Mouse (Mus musculus) limb, embryonic 14.5 days (tissue): ENCODE data around the gene Tec. TPM values are rescaled to one million over a fixed set of nuclear protein-coding genes. Genes with fewer than 3 reads are reported as not detected.

Experiments
- ATAC-seq: fragments of 200-750 bp; cut with Nextera tagmentation; 2 replicates; pipeline ENCODE4 v1.8.0; 2017; ENCODE audit warnings: low read depth, moderate number of reproducible peaks, moderate TSS enrichment; ENCODE audit not compliant: low FRiP score
- DNase-seq: peaks from one replicate; pipeline ENCODE4 v3.0.0-alpha.2; 2015; ENCODE audit warnings: low spot score
- H3K27ac ChIP-seq: fragments of 300-500 bp; sonication (generic); replicated peaks from 2 replicates; pipeline ENCODE4 v1.5.1; 2014; ENCODE audit warnings: low read depth, mild to moderate bottlenecking, low read length, moderate library complexity, mixed read lengths
- H3K27me3 ChIP-seq: fragments of 300-500 bp; sonication (generic); 2 replicates; pipeline ENCODE4 v1.6.1; 2014; ENCODE audit warnings: low read length, mixed read lengths; ENCODE audit not compliant: control insufficient read depth, insufficient read depth
- H3K36me3 ChIP-seq: fragments of 300-500 bp; sonication (generic); 2 replicates; pipeline ENCODE4 v1.6.1; 2014; ENCODE audit warnings: mild to moderate bottlenecking, low read length, moderate library complexity, mixed read lengths; ENCODE audit not compliant: control insufficient read depth, insufficient read depth
- H3K4me1 ChIP-seq: fragments of 300-500 bp; sonication (generic); 2 replicates; pipeline ENCODE4 v1.6.1; 2014; ENCODE audit warnings: antibody characterized with exemption, low read length, mixed read lengths; ENCODE audit not compliant: control insufficient read depth, insufficient read depth
- H3K4me2 ChIP-seq: fragments of 300-500 bp; sonication (generic); replicated peaks from 2 replicates; pipeline ENCODE4 v1.6.1; 2014; ENCODE audit warnings: low read depth, mild to moderate bottlenecking, low read length, moderate library complexity; ENCODE audit not compliant: severe bottlenecking
- H3K4me3 ChIP-seq: fragments of 300-500 bp; sonication (generic); replicated peaks from 2 replicates; pipeline ENCODE4 v1.5.1; 2014; ENCODE audit warnings: low read length
- H3K9ac ChIP-seq: fragments of 300-500 bp; sonication (generic); 2 replicates; pipeline ENCODE4 v1.6.1; 2014; ENCODE audit warnings: mild to moderate bottlenecking, low read depth, low read length, moderate library complexity; ENCODE audit not compliant: severe bottlenecking
- H3K9me3 ChIP-seq: fragments of 300-500 bp; sonication (generic); 2 replicates; pipeline ENCODE4 v1.6.1; 2016; ENCODE audit warnings: low read length; ENCODE audit not compliant: control insufficient read depth
- POLR2A ChIP-seq: fragments of 200-500 bp; IDR thresholded peaks from 2 replicates; pipeline ENCODE4 v1.8.0; 2012; ENCODE audit warnings: inconsistent platforms, mild to moderate bottlenecking, moderate library complexity, borderline replicate concordance; ENCODE audit not compliant: insufficient read depth, insufficient read length; ENCODE audit errors: extremely low read depth
- WGBS: fragments of 180-500 bp; shearing (Covaris S2); extraction: QIAGEN DNeasy Blood & Tissue Kit; methylation state at CpG from one replicate; pipeline ENCODE4 v1.1.7; 2014; 5-methylcytosine and 5-hydroxymethylcytosine counted together
- polyA plus RNA-seq, 2 experiments: library from polyadenylated mRNA; depleted of rRNA in 1 of 2; stranded (reverse) in 1 of 2; unstranded in 1 of 2; fragments of >200 nt; fragmentation: Nextera tagmentation in 1 of 2; extraction: Ambion mirVana in 1 of 2; gene quantifications; 2 replicates each; pipeline versions ENCODE4 v1.2.1 to v1.2.3; 2012 to 2014

Gene Tec
- polyA plus RNA-seq, 2 experiments, result 5.9 to 7.9 TPM

GRCm38 (mm10) chr5:72743103-72743502 lies 125.2 kb downstream of the Tec start:
- TF ChIP-seq POLR2A, result no peak
- Histone ChIP-seq H3K9me3 (no peaks in the 10 kb centered on the region), H3K27me3 (no peaks in the 10 kb centered on the region), H3K36me3 (no peaks in the 10 kb centered on the region), H3K9ac (no peak overlapping the region), H3K4me3 (no peak overlapping the region), H3K4me2 (no peak overlapping the region), H3K4me1 (no peaks in the 10 kb centered on the region), H3K27ac (no peak overlapping the region)
- no peak for DNase-seq
- 83% methylated on average over 6 of the region's 6 CpGs for WGBS
- no peak for ATAC-seq

DNA sequence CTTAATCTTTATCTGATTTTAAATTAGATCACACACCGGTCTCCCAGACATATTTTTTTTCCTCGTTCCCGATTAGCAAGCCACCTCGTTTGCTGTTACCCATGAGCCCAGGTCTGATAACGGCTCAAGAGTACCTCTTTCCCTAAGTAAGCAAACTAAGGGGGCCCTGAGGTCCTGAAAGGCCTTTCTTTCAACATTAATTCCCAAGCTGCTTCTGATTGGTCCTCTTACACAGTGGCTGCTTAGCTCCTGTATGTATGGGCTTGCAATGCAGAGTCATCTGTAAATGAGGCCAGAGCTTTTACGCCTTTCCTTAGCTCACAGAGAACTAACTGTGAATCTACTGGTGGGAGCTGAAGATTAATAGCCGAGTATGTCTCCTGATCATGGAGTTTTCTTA lies 131.4 kb downstream of the Tec start:
- Histone ChIP-seq H3K4me3 (no peak overlapping the region), H3K9me3 (no peaks in the 10 kb centered on the region), H3K27ac (no peak overlapping the region), H3K9ac (no peak overlapping the region), H3K36me3 (no peaks in the 10 kb centered on the region), H3K4me1 (no peaks in the 10 kb centered on the region), H3K4me2 (no peak overlapping the region), H3K27me3 (no peaks in the 10 kb centered on the region)
- no peak for TF ChIP-seq POLR2A
- DNase-seq, result no peak
- WGBS, result 72% methylated on average over 7 of the region's 7 CpGs
- ATAC-seq, result no peak

GRCm38 (mm10) chr5:72736437-72736836 lies 131.8 kb downstream of the Tec start:
- ATAC-seq (no peak), DNase-seq (no peak)
- Histone ChIP-seq H3K4me1 (no peaks in the 10 kb centered on the region), H3K27me3 (no peaks in the 10 kb centered on the region), H3K36me3 (no peaks in the 10 kb centered on the region), H3K4me3 (no peak overlapping the region), H3K9me3 (no peaks in the 10 kb centered on the region), H3K4me2 (no peak overlapping the region), H3K9ac (no peak overlapping the region), H3K27ac (no peak overlapping the region)
- 91% methylated on average over 8 of the region's 8 CpGs for WGBS
- no peak for TF ChIP-seq POLR2A

DNA sequence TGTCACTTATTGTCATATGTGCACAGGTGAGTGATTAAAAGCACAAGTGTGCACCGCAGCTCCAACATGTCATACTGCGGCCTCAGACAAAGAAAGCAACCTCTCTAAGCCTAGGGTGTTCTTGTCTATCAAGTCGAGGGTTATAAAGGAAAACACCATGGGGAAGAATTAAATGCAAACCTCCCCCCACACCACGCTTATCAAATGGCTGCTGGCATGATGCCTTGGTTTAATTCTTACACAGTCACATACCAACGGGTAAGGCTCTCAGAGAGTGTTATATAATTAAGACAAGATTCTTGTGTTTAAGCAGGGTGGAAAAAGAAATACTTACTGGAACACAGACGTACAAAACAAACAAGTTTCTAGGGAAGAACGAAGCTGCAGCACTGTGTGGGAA lies 132.5 kb downstream of the Tec start:
- ATAC-seq, result no peak
- no peak overlapping the region for H3K4me3 ChIP-seq
- H3K4me1 ChIP-seq, result no peaks in the 10 kb centered on the region
- no peaks in the 10 kb centered on the region for H3K9me3 ChIP-seq
- H3K4me2 ChIP-seq, result no peak overlapping the region
- no peaks in the 10 kb centered on the region for H3K27me3 ChIP-seq
- DNase-seq, result no peak
- TF ChIP-seq POLR2A, result no peak
- WGBS, result 62% methylated on average over 7 of the region's 7 CpGs
- H3K27ac ChIP-seq, result no peak overlapping the region
- no peak overlapping the region for H3K9ac ChIP-seq
- no peaks in the 10 kb centered on the region for H3K36me3 ChIP-seq

DNA sequence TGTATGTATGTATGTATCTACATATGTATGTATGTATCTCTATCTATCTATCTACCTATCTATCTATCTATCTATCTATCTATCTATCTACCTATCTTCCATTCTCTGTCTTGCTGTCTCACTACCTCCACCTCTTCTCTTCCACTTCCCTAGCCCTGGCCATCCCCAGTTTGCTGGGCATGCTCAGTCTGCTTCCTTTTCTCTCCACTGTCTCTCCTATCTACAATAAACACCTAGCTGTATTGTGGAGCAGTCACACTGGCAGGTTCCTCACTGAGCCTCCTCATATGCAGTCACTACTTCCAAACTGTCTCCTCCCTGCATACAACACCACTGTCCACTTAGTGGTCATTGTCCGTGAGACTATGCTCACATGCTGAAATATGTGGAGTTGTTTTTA lies 135.4 kb downstream of the Tec start:
- H3K4me1 ChIP-seq, result no peaks in the 10 kb centered on the region
- no peaks in the 10 kb centered on the region for H3K9me3 ChIP-seq
- no peak for TF ChIP-seq POLR2A
- DNase-seq, result no peak
- H3K27me3 ChIP-seq, result no peaks in the 10 kb centered on the region
- no peak overlapping the region for H3K9ac ChIP-seq
- no peak overlapping the region for H3K4me3 ChIP-seq
- H3K4me2 ChIP-seq, result no peak overlapping the region
- no peaks in the 10 kb centered on the region for H3K36me3 ChIP-seq
- 89% methylated on average over 1 of the region's 1 CpGs for WGBS
- ATAC-seq, result no peak
- H3K27ac ChIP-seq, result no peak overlapping the region

DNA sequence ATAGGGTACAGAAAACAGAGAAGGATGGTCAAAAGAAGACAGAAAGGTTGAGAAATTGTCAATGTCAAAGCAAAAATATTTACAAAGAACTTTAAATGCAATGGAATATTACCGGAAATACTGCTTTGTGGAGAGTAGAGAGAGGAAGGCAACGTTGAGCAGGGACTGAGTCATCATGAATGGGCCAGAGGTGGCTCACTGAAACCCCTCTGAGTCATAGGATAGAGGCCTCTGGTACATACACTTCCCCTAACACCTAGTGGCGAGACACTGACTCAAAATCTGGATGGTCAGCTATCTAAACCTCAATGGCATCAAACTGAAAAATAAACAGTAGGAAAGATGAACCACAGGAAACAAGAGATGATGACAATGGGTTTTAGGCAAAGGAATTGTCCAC lies 142.9 kb downstream of the Tec start:
- 79% methylated on average over 3 of the region's 3 CpGs for WGBS
- DNase-seq (no peak), ATAC-seq (no peak)
- H3K4me3 ChIP-seq, result no peak overlapping the region
- H3K4me1 ChIP-seq, result no peaks in the 10 kb centered on the region
- TF ChIP-seq POLR2A, result no peak
- H3K9me3 ChIP-seq, result no peaks in the 10 kb centered on the region
- no peak overlapping the region for H3K27ac ChIP-seq
- H3K36me3 ChIP-seq, result no peaks in the 10 kb centered on the region
- no peak overlapping the region for H3K4me2 ChIP-seq
- no peak overlapping the region for H3K9ac ChIP-seq
- H3K27me3 ChIP-seq, result no peaks in the 10 kb centered on the region
